Mouse (Mus musculus) ovary, postnatal 10 days (tissue): ENCODE data around the gene Fthl17e.
A peak's percentile ranks its signal among the peaks of the same experiment; 100 is the strongest.
"Not testable (repeated sequence)": the region's sequence is repeated elsewhere in the genome, so short reads cannot be mapped to it uniquely, and the experiment has no call there.

Experiments used
- DNase-seq: peaks from one replicate; pipeline ENCODE4 v3.0.0; 2022; ENCODE audit warnings: low spot score

Fthl17e gene

DNA sequence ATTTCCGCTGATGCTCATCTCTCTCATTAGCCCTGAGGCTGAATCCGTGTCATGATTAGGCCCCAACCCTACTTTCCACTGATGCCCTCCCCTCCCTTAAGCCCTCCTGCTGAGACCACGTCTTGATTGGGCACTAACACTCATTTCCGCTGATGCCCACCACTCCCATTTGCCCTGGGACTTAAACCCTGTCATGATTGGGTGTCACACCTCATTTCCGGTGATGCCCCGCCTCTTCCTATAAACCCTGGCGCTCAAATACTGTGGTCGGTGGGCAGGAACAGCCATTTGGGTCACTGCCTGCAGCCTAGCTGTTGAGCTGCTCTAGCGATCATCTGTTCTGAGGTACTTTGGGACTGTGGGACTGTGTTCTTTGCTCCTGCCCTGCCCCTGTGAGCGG, at the start of gene Fthl17e:
TSS of gene Fthl17e (plus strand) at position 301 of the 400 bp plus-strand sequence.
- not testable (repeated sequence) for DNase-seq

DNA sequence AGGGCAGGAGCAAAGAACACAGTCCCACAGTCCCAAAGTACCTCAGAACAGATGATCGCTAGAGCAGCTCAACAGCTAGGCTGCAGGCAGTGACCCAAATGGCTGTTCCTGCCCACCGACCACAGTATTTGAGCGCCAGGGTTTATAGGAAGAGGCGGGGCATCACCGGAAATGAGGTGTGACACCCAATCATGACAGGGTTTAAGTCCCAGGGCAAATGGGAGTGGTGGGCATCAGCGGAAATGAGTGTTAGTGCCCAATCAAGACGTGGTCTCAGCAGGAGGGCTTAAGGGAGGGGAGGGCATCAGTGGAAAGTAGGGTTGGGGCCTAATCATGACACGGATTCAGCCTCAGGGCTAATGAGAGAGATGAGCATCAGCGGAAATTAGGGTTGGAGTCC, 46.6 kb upstream of the Fthl17e start, which contains the start of gene Fthl17d:
TSS of gene Fthl17d (minus strand) at position 101 of the 400 bp plus-strand sequence.
- DNase-seq, result not testable (repeated sequence)

DNA sequence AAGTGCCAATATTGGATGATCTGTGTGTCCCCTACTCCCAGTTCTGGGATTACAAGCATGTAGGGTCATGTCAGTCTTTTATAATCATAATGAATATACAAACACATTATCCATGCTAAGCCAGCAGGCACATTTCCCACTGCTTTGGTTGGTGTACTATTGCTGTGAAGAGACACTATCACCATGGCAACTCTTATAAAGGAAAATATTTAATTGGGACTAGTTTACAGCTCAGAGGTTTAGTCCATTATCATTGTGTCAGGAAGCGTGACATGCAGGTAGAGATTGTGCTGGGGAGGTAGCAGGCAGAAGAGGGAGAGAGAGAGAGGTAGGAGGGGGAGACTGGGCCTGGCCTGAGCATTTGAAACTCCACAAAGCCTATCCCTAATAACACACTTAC, 17.2 kb upstream of the Fthl17e start:
- DNase-seq, result no peak

DNA sequence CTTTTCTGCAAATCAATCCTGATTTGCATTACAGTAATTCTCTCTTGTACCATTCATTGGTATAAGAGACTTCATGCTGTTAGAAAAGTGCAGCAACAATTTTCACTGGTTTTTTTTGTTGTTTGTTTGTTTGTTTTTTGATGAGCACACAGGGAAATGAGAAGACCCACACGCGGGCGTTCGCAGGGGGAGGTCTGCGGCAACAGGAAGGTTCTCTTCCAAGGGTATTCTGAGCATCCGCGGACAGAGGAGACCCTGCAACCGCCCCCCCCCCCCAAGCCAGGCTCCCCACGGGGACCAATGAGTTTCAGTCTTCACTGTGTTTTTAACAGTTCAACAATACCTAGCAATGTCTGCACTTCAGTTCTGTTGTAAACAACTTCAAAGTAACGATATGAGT, 13.8 kb upstream of the Fthl17e start:
- no peak for DNase-seq

DNA sequence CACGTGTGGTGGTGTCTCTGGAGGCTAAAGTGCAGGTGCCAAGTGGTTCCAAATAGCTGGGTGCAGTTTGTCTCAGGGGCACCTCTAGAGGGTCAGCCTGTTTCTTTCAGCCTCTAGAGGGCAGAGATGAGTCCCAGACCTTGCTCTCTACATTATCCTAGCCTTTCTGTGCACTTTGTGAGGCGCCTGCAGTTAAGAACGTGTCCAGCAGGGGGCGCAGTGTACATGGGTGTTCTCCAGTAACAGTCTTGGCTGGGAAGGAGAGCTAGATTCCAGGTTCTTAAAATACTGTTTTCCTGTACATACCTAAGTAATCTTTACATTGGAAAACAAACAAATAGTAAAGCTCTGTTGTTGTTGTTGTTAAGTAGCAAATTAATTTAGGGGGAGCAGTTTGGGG, 8.3 kb downstream of the Fthl17e start:
- DNase-seq, result not testable (repeated sequence)

DNA sequence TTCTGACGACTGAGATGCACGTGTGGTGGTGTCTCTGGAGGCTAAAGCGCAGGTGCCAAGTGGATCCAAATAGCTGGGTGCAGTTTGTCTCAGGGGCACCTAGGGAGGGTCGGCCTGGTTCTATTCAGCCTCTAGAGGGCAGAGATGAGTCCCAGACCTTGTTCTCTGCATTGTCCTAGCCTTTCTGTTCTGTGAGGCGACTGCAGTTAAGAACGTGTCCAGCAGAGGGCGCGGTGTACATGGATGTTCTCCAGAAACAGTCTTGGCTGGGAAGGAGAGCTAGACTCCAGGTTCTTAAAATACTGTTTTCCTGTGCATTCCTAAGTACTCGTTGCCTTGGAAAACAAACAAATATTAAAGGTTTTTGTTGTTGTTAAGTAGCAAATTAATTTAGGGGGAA, 27.7 kb downstream of the Fthl17e start:
- DNase-seq, result peak; percentile 49

DNA sequence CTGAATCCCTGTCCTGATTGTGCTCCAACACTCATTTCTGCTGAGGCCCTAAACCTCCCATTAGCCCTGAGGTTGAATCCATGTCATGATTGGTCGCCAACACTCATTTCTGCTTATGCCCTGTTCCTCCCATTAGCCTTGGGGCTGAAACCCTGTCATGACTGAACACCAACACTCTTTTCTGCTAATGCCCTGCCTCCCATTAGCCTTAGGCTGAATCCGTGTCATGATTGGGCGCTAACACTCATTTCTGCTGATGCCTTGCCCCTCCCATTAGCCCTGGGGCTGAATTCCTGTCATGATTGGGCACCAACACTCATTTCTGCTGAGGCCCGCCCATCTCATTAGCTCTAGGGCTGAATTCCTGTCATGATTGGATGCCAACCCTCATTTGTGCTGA, 28.8 kb downstream of the Fthl17e start:
- no peak for DNase-seq

DNA sequence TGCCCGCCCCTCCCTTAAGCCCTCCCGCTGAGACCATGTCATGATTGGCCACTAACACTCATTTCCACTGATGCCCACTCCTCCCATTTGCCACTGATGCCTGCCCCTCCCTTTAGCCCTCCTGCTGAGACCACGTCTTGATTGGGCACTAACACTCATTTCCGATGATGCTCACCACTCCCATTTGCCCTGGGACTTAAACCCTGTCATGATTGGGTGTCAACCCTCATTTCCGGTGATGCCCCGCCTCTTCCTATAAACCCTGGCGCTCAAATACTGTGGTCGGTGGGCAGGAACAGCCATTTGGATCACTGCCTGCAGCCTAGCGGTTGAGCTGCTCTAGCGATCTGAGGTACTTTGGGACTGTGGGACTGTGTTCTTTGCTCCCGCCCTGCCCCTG, 29.4 kb downstream of the Fthl17e start, which contains the start of gene Fthl17f:
TSS of gene Fthl17f (plus strand) at position 301 of the 400 bp plus-strand sequence.
- not testable (repeated sequence) for DNase-seq

DNA sequence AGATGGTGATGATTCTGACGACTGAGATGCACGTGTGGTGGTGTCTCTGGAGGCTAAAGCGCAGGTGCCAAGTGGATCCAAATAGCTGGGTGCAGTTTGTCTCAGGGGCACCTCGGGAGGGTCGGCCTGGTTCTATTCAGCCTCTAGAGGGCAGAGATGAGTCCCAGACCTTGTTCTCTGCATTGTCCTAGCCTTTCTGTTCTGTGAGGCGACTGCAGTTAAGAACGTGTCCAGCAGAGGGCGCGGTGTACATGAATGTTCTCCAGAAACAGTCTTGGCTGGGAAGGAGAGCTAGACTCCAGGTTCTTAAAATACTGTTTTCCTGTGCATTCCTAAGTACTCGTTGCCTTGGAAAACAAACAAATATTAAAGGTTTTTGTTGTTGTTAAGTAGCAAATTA, 44.4 kb downstream of the Fthl17e start:
- DNase-seq, result not testable (repeated sequence)
